Mouse (Mus musculus) limb, embryonic 15.5 days (tissue): Measurements from ENCODE around the gene Pnpo. TPM values are rescaled to one million over a fixed set of nuclear protein-coding genes. Genes with fewer than 3 reads are reported as not detected.
A peak's percentile ranks its signal among the peaks of the same experiment; 100 is the strongest.

Source experiments
- ATAC-seq: fragments of 200-750 bp; cut with Nextera tagmentation; 2 replicates; pipeline ENCODE4 v1.8.0; 2017; ENCODE audit warnings: low read depth, moderate TSS enrichment; ENCODE audit not compliant: insufficient number of reproducible peaks, low FRiP score, low TSS enrichment
- H3K27ac ChIP-seq: fragments of 300-500 bp; sonication (generic); 2 replicates; pipeline ENCODE4 v1.5.1; 2015; ENCODE audit warnings: moderate library complexity, mild to moderate bottlenecking, inconsistent platforms
- H3K27me3 ChIP-seq: fragments of 300-500 bp; sonication (generic); 2 replicates; pipeline ENCODE4 v1.6.1; 2015; ENCODE audit warnings: inconsistent platforms
- H3K36me3 ChIP-seq: fragments of 300-500 bp; sonication (generic); 2 replicates; pipeline ENCODE4 v1.6.1; 2015; ENCODE audit warnings: inconsistent platforms
- H3K4me1 ChIP-seq: fragments of 300-500 bp; sonication (generic); 2 replicates; pipeline ENCODE4 v1.6.1; 2015; ENCODE audit warnings: inconsistent platforms
- H3K4me2 ChIP-seq: fragments of 300-500 bp; sonication (generic); 2 replicates; pipeline ENCODE4 v1.6.1; 2015; ENCODE audit warnings: mild to moderate bottlenecking, inconsistent platforms
- H3K4me3 ChIP-seq: fragments of 300-500 bp; sonication (generic); 2 replicates; pipeline ENCODE4 v1.5.1; 2015; ENCODE audit warnings: mild to moderate bottlenecking, inconsistent platforms
- H3K9ac ChIP-seq: fragments of 300-500 bp; sonication (generic); 2 replicates; pipeline ENCODE4 v1.6.1; 2015; ENCODE audit warnings: inconsistent platforms
- H3K9me3 ChIP-seq: fragments of 300-500 bp; sonication (generic); 2 replicates; pipeline ENCODE4 v1.6.1; 2016; ENCODE audit warnings: inconsistent platforms
- WGBS: fragments of 180-500 bp; shearing (Covaris S2); methylation state at CpG from one replicate; pipeline ENCODE4 v1.1.7; 2015; 5-methylcytosine and 5-hydroxymethylcytosine counted together
- polyA plus RNA-seq: library from polyadenylated mRNA; unstranded; fragments of >200 nt; fragmentation: Nextera tagmentation; extraction: Ambion mirVana; gene quantifications from 2 replicates; pipeline ENCODE4 v1.2.1, GENCODE M21; 2015

Pnpo gene
- polyA plus RNA-seq, 1 experiment from 2014 or later, result 37.6 TPM

DNA sequence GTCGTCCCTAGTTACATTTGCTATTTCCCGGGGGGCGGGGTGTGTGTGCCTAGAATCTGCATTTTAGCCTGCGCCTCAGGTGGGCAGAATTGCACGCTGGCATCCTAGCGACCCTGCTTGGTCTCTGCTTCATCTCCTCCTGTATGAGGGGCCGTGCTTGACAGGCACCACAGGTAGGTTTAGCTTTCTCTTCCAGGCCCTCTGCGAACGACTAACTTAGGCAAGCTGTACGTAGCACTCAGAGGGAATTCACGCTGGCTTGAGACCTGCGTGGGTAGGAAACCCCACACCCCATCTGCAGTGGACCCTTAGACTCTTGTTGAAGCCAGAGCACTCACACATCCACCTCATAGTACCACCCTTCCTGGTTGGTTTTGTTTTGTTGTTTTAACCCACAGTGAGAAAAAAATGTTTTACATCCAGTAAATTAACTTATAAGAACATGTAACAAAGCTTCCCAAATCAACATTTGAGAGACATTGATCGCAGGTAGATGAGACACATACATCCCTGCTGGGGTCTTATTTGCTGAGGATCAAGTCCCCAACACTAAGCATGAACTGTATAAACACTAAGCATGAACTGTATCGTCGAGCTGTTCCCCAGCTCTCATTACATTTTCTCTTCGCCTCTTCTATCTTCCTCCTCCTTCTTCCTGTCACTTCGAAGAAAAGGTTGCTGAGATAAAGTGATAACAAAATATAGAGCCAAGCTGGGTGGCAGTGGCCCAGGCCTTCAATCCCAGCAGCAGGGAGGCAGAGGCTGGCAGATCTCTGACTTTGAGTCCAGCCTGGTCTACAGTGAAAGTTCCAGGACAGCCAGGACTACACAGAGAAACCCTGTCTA, 34.8 kb upstream of the Pnpo start:
- no peaks in the 10 kb centered on the region for H3K9me3 ChIP-seq
- peaks cover 3% of the 10 kb centered on the region; the same call in 1 of the 2 replicates for H3K27me3 ChIP-seq
- WGBS, result 29% methylated on average over 17 of the region's 17 CpGs
- ATAC-seq, result no peak
- no peaks in the 10 kb centered on the region for H3K36me3 ChIP-seq
- peak overlapping the region; percentile 88 for H3K27ac ChIP-seq
- peak overlapping the region; percentile 83 for H3K4me2 ChIP-seq
- H3K4me3 ChIP-seq, result peak overlapping the region; percentile 57
- peak overlapping the region; percentile 66 for H3K9ac ChIP-seq
- peaks cover 29% of the 10 kb centered on the region for H3K4me1 ChIP-seq

- Histone ChIP-seq H3K4me3 (peak overlapping the region; percentile 90), H3K9ac (peak overlapping the region; percentile 91), H3K27me3 (no peaks in the 10 kb centered on the region), H3K9me3 (no peaks in the 10 kb centered on the region), H3K36me3 (no peaks in the 10 kb centered on the region), H3K4me1 (peaks cover 35% of the 10 kb centered on the region), H3K27ac (peak overlapping the region; percentile 94), H3K4me2 (peak overlapping the region; percentile 83)
- peak; percentile 97 for ATAC-seq
- WGBS, result under 1% methylated on average over 45 of the region's 45 CpGs
These were observed 34.0 kb upstream of the Pnpo start for GRCm38 (mm10) chr11:96977606-96978400.

- Histone ChIP-seq H3K4me1 (peaks cover 40% of the 10 kb centered on the region), H3K36me3 (no peaks in the 10 kb centered on the region), H3K9ac (peak overlapping the region; percentile 91), H3K27me3 (no peaks in the 10 kb centered on the region), H3K4me2 (peak overlapping the region; percentile 65), H3K27ac (peak overlapping the region; percentile 94), H3K9me3 (no peaks in the 10 kb centered on the region), H3K4me3 (peak overlapping the region; percentile 90)
- ATAC-seq, result peak; percentile 74
- under 1% methylated on average over 48 of the region's 50 CpGs for WGBS
These were observed 33.3 kb upstream of the Pnpo start for GRCm38 (mm10) chr11:96976911-96977591.

DNA sequence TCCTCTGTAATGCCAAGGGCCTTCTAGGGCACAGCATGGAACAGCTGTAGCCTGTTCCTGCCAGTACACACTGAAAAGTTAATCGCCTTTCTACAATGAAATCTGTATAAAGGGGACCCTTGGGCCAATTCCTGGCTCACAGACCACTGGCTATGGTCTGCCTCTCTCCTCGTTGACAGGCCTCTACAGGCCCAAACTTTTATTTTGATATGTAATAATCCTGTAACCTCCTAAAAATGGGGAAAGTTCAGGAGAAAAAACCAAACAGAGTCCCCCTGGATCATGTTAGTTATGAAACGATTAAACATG, 32.5 kb upstream of the Pnpo start:
- Histone ChIP-seq H3K9ac (peak overlapping the region; percentile 91), H3K4me3 (peak overlapping the region; percentile 90), H3K36me3 (no peaks in the 10 kb centered on the region), H3K4me1 (peaks cover 42% of the 10 kb centered on the region), H3K27ac (peak overlapping the region; percentile 94), H3K9me3 (no peaks in the 10 kb centered on the region), H3K27me3 (no peaks in the 10 kb centered on the region), H3K4me2 (peak overlapping the region; percentile 65)
- WGBS, result 27% methylated on average over 3 of the region's 3 CpGs
- no peak for ATAC-seq

DNA sequence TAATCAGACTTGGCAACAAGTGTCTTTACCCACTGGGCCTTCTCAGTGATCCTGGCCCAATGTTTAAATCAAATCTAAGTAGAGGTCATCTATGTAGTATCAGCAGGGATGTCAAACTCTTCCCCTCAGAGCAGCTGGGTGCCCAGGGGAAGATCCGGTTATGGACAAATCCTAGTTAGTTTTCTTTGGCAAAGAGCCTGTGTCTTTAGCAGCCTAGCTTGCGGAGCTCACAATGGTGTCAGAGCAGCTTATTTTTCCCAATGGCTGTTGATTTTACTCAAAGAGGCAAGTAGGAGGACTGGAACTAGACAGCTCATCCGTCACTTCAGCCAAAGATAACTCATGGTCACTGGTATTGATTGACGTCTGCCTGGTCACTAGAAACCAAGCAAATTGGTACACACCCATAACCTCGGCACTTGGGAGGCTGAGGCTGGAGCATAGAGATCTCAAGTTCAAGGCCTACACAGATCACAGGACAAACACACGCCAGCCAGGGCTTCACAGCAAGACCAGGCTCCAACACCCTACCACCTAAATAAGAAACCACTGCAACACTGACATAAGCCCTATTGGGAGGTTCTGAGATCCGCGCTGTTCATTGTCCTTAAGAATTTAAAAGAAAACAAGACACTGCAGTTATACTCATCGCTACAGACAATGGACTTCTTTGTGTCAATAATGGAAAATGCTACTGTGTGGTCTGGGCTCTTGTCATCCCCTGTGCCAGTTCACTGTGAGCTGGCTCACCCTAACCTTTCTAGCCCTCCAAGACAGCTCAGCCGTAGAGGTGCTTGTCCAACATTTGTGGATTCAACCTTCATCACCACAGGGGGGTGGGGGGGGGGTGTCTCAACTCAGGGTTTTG, 32.0 kb upstream of the Pnpo start:
- Histone ChIP-seq H3K9me3 (no peaks in the 10 kb centered on the region), H3K4me3 (peak overlapping the region; percentile 90), H3K36me3 (no peaks in the 10 kb centered on the region), H3K27ac (peak overlapping the region; percentile 94), H3K9ac (peak overlapping the region; percentile 91; the same call in 1 of the 2 replicates), H3K4me1 (peaks cover 48% of the 10 kb centered on the region), H3K27me3 (no peaks in the 10 kb centered on the region), H3K4me2 (peak overlapping the region; percentile 65)
- 80% methylated on average over 10 of the region's 10 CpGs for WGBS
- ATAC-seq, result no peak

GRCm38 (mm10) chr11:96974813-96975212, 31.0 kb upstream of the Pnpo start:
- Histone ChIP-seq H3K27ac (no peak overlapping the region; the same call in 1 of the 2 replicates), H3K4me1 (peaks cover 56% of the 10 kb centered on the region), H3K36me3 (no peaks in the 10 kb centered on the region), H3K4me2 (no peak overlapping the region), H3K9me3 (no peaks in the 10 kb centered on the region), H3K27me3 (no peaks in the 10 kb centered on the region), H3K9ac (no peak overlapping the region), H3K4me3 (no peak overlapping the region)
- ATAC-seq, result no peak
- 73% methylated on average over 5 of the region's 5 CpGs for WGBS

GRCm38 (mm10) chr11:96973426-96973964, 29.7 kb upstream of the Pnpo start:
- Histone ChIP-seq H3K4me3 (no peak overlapping the region), H3K36me3 (no peaks in the 10 kb centered on the region), H3K27ac (peak overlapping the region; percentile 47), H3K27me3 (no peaks in the 10 kb centered on the region), H3K9me3 (no peaks in the 10 kb centered on the region), H3K9ac (no peak overlapping the region), H3K4me2 (no peak overlapping the region), H3K4me1 (peaks cover 67% of the 10 kb centered on the region)
- 78% methylated on average over 5 of the region's 5 CpGs for WGBS
- ATAC-seq, result no peak

DNA sequence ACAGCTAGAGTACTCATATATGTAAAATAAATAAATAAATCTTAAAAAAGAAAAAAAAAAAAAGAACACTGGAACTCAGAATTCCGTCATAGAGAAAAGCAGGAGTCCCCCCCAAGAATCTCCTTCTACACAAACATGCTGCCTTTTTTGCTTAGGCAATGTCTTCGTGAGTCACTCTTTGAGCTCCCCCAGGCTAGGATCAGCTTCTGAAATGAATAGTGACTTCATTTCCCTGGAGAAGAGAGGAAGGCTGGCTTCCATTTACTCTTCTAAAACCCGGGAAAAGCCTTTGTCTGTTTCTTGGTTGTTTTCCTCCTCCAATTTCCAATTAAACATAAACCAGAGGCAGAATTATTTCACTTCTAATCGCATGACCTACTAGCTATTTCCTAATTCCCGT, 29.1 kb upstream of the Pnpo start:
- H3K36me3 ChIP-seq, result no peaks in the 10 kb centered on the region
- peak overlapping the region; percentile 47 for H3K27ac ChIP-seq
- no peak overlapping the region for H3K9ac ChIP-seq
- ATAC-seq, result no peak
- no peak overlapping the region for H3K4me3 ChIP-seq
- H3K4me2 ChIP-seq, result no peak overlapping the region
- H3K27me3 ChIP-seq, result no peaks in the 10 kb centered on the region
- no peaks in the 10 kb centered on the region for H3K9me3 ChIP-seq
- WGBS, result 60% methylated on average over 5 of the region's 5 CpGs
- peaks cover 65% of the 10 kb centered on the region for H3K4me1 ChIP-seq

GRCm38 (mm10) chr11:96970341-96970740, 26.6 kb upstream of the Pnpo start:
- Histone ChIP-seq H3K4me2 (no peak overlapping the region), H3K27ac (peak overlapping the region; percentile 77), H3K4me1 (peaks cover 55% of the 10 kb centered on the region), H3K9ac (0 out of 2 replicates have a peak overlapping the region, but pooled peaks have one; percentile 2), H3K9me3 (no peaks in the 10 kb centered on the region), H3K4me3 (no peak overlapping the region), H3K27me3 (no peaks in the 10 kb centered on the region), H3K36me3 (no peaks in the 10 kb centered on the region)
- 56% methylated on average over 3 of the region's 3 CpGs for WGBS
- no peak for ATAC-seq

DNA sequence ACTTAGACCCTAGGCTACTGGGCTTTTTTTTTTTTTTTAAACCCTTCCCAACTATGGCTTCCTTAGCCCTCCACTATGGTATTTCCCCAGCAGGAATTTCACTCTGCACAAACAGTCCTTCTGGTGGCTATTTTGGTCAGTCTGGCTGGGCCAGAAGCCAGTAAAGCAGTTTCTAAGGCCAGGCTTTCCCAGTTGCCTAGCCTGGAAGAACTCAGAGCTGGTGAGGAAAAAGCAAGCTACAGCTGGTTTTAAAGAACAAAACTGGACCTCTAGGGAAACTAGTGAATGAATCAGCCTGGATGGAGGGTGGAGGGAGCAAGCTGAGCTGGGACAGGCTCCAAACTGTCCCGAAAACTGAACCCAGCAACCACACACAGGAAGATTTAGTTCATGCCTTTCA, 26.0 kb upstream of the Pnpo start:
- Histone ChIP-seq H3K27ac (peak overlapping the region; percentile 77), H3K4me2 (no peak overlapping the region), H3K9ac (0 out of 2 replicates have a peak overlapping the region, but pooled peaks have one; percentile 2), H3K9me3 (no peaks in the 10 kb centered on the region), H3K4me1 (peaks cover 52% of the 10 kb centered on the region), H3K27me3 (no peaks in the 10 kb centered on the region), H3K36me3 (0 out of 2 replicates have a peak, but pooled peaks cover under 1% of the 10 kb centered on the region), H3K4me3 (no peak overlapping the region)
- peak; percentile 71 for ATAC-seq
- 27% methylated on average over 1 of the region's 1 CpGs for WGBS

DNA sequence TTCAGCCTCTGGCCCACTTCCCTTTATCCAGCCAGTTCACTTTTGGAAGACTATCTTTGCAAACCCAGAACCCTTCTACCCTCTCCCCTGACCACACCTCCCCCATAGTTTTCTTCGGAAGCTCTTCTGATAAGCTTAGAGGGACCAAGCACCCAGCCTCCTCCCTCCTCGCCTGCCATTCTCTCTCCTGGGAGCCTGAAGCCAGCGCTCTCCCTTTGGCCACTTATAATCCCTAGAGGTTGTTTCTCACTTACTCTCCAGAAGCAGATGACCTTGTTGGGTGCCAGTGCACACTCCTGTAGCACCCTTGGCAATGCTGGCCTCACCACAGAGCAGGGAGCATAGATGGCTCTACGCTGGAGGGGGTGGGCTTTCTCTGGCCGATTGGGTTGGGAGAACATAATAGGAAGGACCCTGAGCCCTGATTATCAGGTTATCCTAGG, 25.5 kb upstream of the Pnpo start:
- 72% methylated on average over 5 of the region's 5 CpGs for WGBS
- Histone ChIP-seq H3K9me3 (no peaks in the 10 kb centered on the region), H3K4me1 (peaks cover 52% of the 10 kb centered on the region), H3K4me3 (no peak overlapping the region), H3K9ac (no peak overlapping the region), H3K27ac (peak overlapping the region; percentile 77), H3K36me3 (peaks cover 4% of the 10 kb centered on the region; the same call in 1 of the 2 replicates), H3K27me3 (no peaks in the 10 kb centered on the region), H3K4me2 (no peak overlapping the region)
- ATAC-seq, result peak; percentile 21
